Mouse (Mus musculus) heart, embryonic 10.5 days (tissue): ENCODE measurements around the gene Gmeb1. TPM values are rescaled to one million over a fixed set of nuclear protein-coding genes. Genes with fewer than 3 reads are reported as not detected.

Source experiments
- DNase-seq: peaks from one replicate; pipeline ENCODE4 v3.0.0-alpha.2; 2017; ENCODE audit warnings: low spot score
- H3K27ac ChIP-seq: fragments of 300-500 bp; sonication (generic); 2 replicates; pipeline ENCODE4 v1.5.1; 2016; ENCODE audit warnings: mild to moderate bottlenecking
- H3K27me3 ChIP-seq: fragments of 300-500 bp; sonication (generic); 2 replicates; pipeline ENCODE4 v1.6.1; 2016; ENCODE audit warnings: mild to moderate bottlenecking; ENCODE audit not compliant: poor library complexity, insufficient read depth, severe bottlenecking
- H3K36me3 ChIP-seq: fragments of 300-500 bp; sonication (generic); 2 replicates; pipeline ENCODE4 v1.6.1; 2016; ENCODE audit warnings: mild to moderate bottlenecking, moderate library complexity
- H3K4me1 ChIP-seq: fragments of 300-500 bp; sonication (generic); 2 replicates; pipeline ENCODE4 v1.6.1; 2016; ENCODE audit warnings: mild to moderate bottlenecking
- H3K4me3 ChIP-seq: fragments of 300-500 bp; sonication (generic); 2 replicates; pipeline ENCODE4 v1.5.1; 2016; ENCODE audit warnings: mild to moderate bottlenecking, moderate library complexity
- H3K9me3 ChIP-seq: fragments of 300-500 bp; sonication (generic); 2 replicates; pipeline ENCODE4 v1.6.1; 2016; ENCODE audit warnings: mild to moderate bottlenecking, moderate library complexity
- WGBS: fragments of 180-500 bp; shearing (Covaris S2); methylation state at CpG from one replicate; pipeline ENCODE4 v1.1.7; 2016; 5-methylcytosine and 5-hydroxymethylcytosine counted together
- polyA plus RNA-seq: library from polyadenylated mRNA; unstranded; fragments of >200 nt; fragmentation: Nextera tagmentation; extraction: Ambion mirVana; gene quantifications from 2 replicates; pipeline ENCODE4 v1.2.1, GENCODE M21; 2016

Gmeb1 gene
- polyA plus RNA-seq, 1 experiment from 2014 or later = 37.6 TPM

- Histone ChIP-seq H3K27ac (no peak overlapping the region), H3K9me3 (no peaks in the 10 kb centered on the region), H3K36me3 (peaks cover 81% of the 10 kb centered on the region), H3K4me1 (peaks cover 9% of the 10 kb centered on the region), H3K27me3 (no peaks in the 10 kb centered on the region), H3K4me3 (no peak overlapping the region)
- 82% methylated on average over 4 of the region's 4 CpGs for WGBS
- DNase-seq = no peak
Measured at GRCm38 (mm10) chr4:132207280-132207679, 54.1 kb downstream of the Gmeb1 start.

DNA sequence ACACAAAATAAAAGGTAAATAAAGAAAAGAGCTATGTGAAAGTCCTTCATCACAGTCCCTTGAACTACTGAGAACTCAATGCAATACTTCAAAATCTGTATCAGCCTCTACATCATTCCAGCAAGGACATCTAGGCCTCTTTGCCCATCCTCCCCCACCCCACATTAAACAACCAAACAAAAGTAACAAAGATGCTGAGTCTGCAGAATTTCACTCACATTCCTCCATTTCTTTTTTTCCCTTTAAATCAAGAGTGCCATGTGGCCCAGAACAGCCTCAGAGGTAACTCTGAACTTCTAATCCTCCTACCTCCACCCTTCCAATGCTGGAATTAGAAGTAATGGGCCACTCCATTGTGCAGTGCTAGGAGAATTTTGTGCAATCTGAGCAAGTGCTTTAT lies 62.6 kb downstream of the Gmeb1 start:
- Histone ChIP-seq H3K4me1 (peaks cover 7% of the 10 kb centered on the region; the same call in 1 of the 2 replicates), H3K27me3 (no peaks in the 10 kb centered on the region), H3K9me3 (no peaks in the 10 kb centered on the region), H3K36me3 (peaks cover 77% of the 10 kb centered on the region), H3K4me3 (no peak overlapping the region), H3K27ac (no peak overlapping the region)
- DNase-seq = no peak

GRCm38 (mm10) chr4:132198285-132198712 lies 63.1 kb downstream of the Gmeb1 start:
- Histone ChIP-seq H3K4me1 (peaks cover 7% of the 10 kb centered on the region; the same call in 1 of the 2 replicates), H3K9me3 (no peaks in the 10 kb centered on the region), H3K27ac (no peak overlapping the region), H3K4me3 (no peak overlapping the region), H3K27me3 (no peaks in the 10 kb centered on the region), H3K36me3 (peaks cover 77% of the 10 kb centered on the region)
- DNase-seq = no peak
- WGBS = 53% methylated on average over 4 of the region's 4 CpGs

- no peaks in the 10 kb centered on the region for H3K27me3 ChIP-seq
- no peak for DNase-seq
- H3K27ac ChIP-seq = no peak overlapping the region
- peaks cover 7% of the 10 kb centered on the region; the same call in 1 of the 2 replicates for H3K4me1 ChIP-seq
- no peaks in the 10 kb centered on the region for H3K9me3 ChIP-seq
- H3K36me3 ChIP-seq = peaks cover 64% of the 10 kb centered on the region
- H3K4me3 ChIP-seq = no peak overlapping the region
- WGBS = 84% methylated on average over 3 of the region's 3 CpGs
Measured at GRCm38 (mm10) chr4:132194975-132195374, 66.4 kb downstream of the Gmeb1 start.

- Histone ChIP-seq H3K4me1 (peaks cover 7% of the 10 kb centered on the region; the same call in 1 of the 2 replicates), H3K27me3 (no peaks in the 10 kb centered on the region), H3K27ac (no peak overlapping the region), H3K9me3 (no peaks in the 10 kb centered on the region), H3K36me3 (peaks cover 65% of the 10 kb centered on the region), H3K4me3 (no peak overlapping the region)
- WGBS = 86% methylated on average over 6 of the region's 6 CpGs
- no peak for DNase-seq
Measured at GRCm38 (mm10) chr4:132194373-132194772, 67.0 kb downstream of the Gmeb1 start.

DNA sequence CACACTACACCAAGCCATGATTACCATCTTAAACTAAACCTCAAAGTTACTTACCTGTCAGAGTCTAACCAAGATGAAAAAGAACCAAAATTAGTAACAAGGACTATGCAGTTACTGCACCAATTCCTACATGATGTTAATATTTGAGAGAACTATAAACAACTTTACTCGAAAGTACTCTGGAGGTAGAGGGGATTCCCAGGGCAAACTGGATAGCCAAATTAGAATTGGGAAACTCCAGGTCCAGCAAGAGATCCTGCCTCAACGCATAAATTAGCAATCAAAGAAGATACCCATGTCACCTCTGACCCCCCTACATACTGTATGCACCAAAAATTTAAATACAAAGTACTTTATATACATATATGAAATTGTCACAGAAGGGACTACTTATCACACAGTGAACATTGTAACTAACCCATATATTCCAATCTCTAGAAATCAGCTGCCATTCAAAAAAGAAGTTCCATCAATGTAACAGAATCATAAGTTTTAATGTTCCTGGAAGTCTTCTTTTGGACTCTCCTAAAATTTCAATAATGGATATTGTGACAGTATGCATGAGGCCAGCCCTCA lies 73.5 kb downstream of the Gmeb1 start:
- DNase-seq = peak; percentile 14
- no peak overlapping the region for H3K4me3 ChIP-seq
- no peaks in the 10 kb centered on the region for H3K27me3 ChIP-seq
- 93% methylated on average over 2 of the region's 2 CpGs for WGBS
- no peaks in the 10 kb centered on the region for H3K9me3 ChIP-seq
- H3K27ac ChIP-seq = no peak overlapping the region
- peaks cover 68% of the 10 kb centered on the region for H3K36me3 ChIP-seq
- H3K4me1 ChIP-seq = no peaks in the 10 kb centered on the region

GRCm38 (mm10) chr4:132183162-132183561 lies 78.2 kb downstream of the Gmeb1 start:
- peak; percentile 10 for DNase-seq
- H3K4me3 ChIP-seq = no peak overlapping the region
- H3K27me3 ChIP-seq = no peaks in the 10 kb centered on the region
- no peaks in the 10 kb centered on the region for H3K9me3 ChIP-seq
- H3K4me1 ChIP-seq = no peaks in the 10 kb centered on the region
- H3K27ac ChIP-seq = no peak overlapping the region
- WGBS = 88% methylated on average over 3 of the region's 3 CpGs
- peaks cover 55% of the 10 kb centered on the region for H3K36me3 ChIP-seq

DNA sequence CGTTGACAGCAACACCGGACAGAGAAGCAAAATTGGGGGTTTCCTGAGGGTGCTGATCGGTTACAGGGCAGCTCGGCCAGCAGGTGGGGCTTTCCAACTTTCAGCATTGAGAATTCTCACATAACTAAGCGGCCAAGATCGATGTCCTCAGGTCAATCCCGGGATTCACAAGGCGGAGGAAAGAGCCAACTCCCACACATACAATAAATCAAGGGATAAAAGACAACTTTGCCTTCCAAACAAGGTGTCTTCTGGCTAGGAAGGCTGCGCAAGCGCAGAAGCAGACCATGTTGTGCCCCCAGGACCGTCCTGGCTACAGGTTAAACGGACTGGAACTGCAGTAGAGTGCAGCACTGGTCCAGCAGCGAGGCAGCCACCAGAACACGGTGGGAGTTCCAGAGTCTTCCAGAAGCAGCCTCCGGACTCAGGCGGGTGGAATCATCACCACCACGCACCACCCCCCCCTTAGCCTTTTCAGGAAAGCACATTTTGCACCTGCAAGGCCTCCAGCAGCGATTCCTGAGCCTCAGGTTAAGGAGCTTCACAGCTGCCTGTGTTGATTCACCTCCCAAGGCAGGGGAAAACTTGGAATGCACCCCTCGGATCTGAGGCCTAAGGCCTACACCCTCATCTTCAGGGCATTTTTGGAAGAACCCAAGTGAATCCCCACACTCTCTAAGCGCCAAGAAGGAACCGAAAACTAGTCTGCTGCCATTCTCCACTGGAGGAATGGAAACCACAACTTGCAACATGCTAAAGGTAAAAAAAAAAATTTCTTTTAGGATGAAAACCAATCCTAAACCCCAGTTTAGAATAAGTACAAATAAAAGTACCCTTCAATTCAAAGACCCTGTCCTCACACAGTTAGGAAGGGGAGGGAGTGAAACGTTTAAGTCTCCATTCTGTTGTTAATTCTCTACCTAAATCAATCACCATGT lies 79.4 kb downstream of the Gmeb1 start:
- H3K4me3 ChIP-seq = no peak overlapping the region
- 65% methylated on average over 22 of the region's 22 CpGs for WGBS
- H3K36me3 ChIP-seq = peaks cover 47% of the 10 kb centered on the region
- H3K9me3 ChIP-seq = no peaks in the 10 kb centered on the region
- no peak for DNase-seq
- H3K27me3 ChIP-seq = no peaks in the 10 kb centered on the region
- H3K4me1 ChIP-seq = no peaks in the 10 kb centered on the region
- H3K27ac ChIP-seq = no peak overlapping the region

DNA sequence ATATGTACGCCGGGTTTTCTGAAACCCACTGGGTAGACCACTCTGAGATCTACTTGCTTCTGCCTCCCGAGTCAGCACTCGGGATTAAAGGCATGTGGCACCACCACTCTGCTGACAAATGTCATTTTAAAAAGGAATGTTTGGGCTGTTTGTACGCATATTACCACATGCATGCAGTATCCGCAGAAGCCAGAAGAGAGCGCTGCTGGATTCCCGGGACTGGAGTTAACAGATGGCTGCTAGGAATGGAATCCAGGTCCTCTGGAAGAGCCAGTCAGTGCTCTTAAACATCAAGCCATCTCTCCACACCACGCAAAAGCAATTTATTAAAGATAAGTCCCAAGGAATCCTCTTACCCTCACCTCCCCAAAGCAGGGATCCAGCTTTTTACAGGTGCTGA lies 80.7 kb downstream of the Gmeb1 start:
- Histone ChIP-seq H3K27me3 (no peaks in the 10 kb centered on the region), H3K4me3 (no peak overlapping the region), H3K36me3 (peaks cover 43% of the 10 kb centered on the region), H3K27ac (no peak overlapping the region), H3K4me1 (no peaks in the 10 kb centered on the region), H3K9me3 (no peaks in the 10 kb centered on the region)
- DNase-seq = no peak
- WGBS = 77% methylated on average over 9 of the region's 9 CpGs

- Histone ChIP-seq H3K36me3 (peaks cover 26% of the 10 kb centered on the region), H3K27me3 (no peaks in the 10 kb centered on the region; the same call in 1 of the 2 replicates)
- WGBS = 11% methylated on average over 10 of the region's 10 CpGs
Measured at GRCm38 (mm10) chr4:132178630-132179059, 82.8 kb downstream of the Gmeb1 start.

GRCm38 (mm10) chr4:132176474-132176873 lies 84.9 kb downstream of the Gmeb1 start:
- Histone ChIP-seq H3K27ac (no peak overlapping the region), H3K4me1 (no peaks in the 10 kb centered on the region), H3K36me3 (peaks cover 7% of the 10 kb centered on the region), H3K4me3 (no peak overlapping the region), H3K27me3 (no peaks in the 10 kb centered on the region; the same call in 1 of the 2 replicates), H3K9me3 (no peaks in the 10 kb centered on the region)
- no peak for DNase-seq
- WGBS = 58% methylated on average over 10 of the region's 10 CpGs

More at GRCm38 (mm10) chr4:132178630-132179059, 82.8 kb downstream of the Gmeb1 start:
- Histone ChIP-seq H3K27ac (no peak overlapping the region), H3K9me3 (no peaks in the 10 kb centered on the region), H3K4me3 (no peak overlapping the region), H3K4me1 (no peaks in the 10 kb centered on the region)
- DNase-seq = no peak
